Mouse (Mus musculus) thymus, adult 2 months (tissue): Measurements from ENCODE around the gene Hist1h2bf. TPM values are rescaled to one million over a fixed set of nuclear protein-coding genes. Genes with fewer than 3 reads are reported as not detected.
"Not testable (repeated sequence)": the region's sequence is repeated elsewhere in the genome, so short reads cannot be mapped to it uniquely, and the experiment has no call there.

Experiments
- DNase-seq: peaks from one replicate; pipeline ENCODE4 v3.0.0; 2021
- H3K27ac ChIP-seq: fragments of 200-500 bp; 2 replicates; pipeline ENCODE4 v1.5.1; 2012; ENCODE audit warnings: low read length, control low read depth; ENCODE audit not compliant: control insufficient read depth, insufficient read depth
- H3K27me3 ChIP-seq: fragments of 200-500 bp; 2 replicates; pipeline ENCODE4 v1.6.1; 2012; ENCODE audit warnings: mild to moderate bottlenecking, low read length, moderate library complexity, mixed read lengths; ENCODE audit not compliant: control insufficient read depth, insufficient read depth
- H3K36me3 ChIP-seq: fragments of 200-500 bp; 2 replicates; pipeline ENCODE4 v1.6.1; 2012; ENCODE audit warnings: mild to moderate bottlenecking, low read length, moderate library complexity; ENCODE audit not compliant: control insufficient read depth, insufficient read depth
- H3K4me1 ChIP-seq: fragments of 200-500 bp; replicated peaks from 2 replicates; pipeline ENCODE4 v1.6.1; 2012; ENCODE audit warnings: low read length; ENCODE audit not compliant: control insufficient read depth, insufficient read depth
- H3K4me3 ChIP-seq: fragments of 200-500 bp; 2 replicates; pipeline ENCODE4 v1.5.1; 2012; ENCODE audit warnings: mild to moderate bottlenecking, low read length, control low read depth, moderate library complexity; ENCODE audit not compliant: control insufficient read depth, insufficient read depth
- CTCF ChIP-seq: fragments of 200-500 bp; IDR thresholded peaks from 2 replicates; pipeline ENCODE4 v1.5.1; 2012; ENCODE audit warnings: mild to moderate bottlenecking, control low read depth, low read length, moderate library complexity, borderline replicate concordance; ENCODE audit not compliant: control insufficient read depth, poor library complexity, insufficient read depth; ENCODE audit errors: extremely low read depth
- POLR2A ChIP-seq: fragments of 200-500 bp; IDR thresholded peaks from 2 replicates; pipeline ENCODE4 v1.6.1; 2012; ENCODE audit warnings: mild to moderate bottlenecking, low read length, control low read depth, moderate library complexity; ENCODE audit not compliant: control insufficient read depth, poor library complexity, insufficient read depth; ENCODE audit errors: extremely low read depth
- WGBS: fragments of 180-500 bp; shearing (Covaris S2); methylation state at CpG from one replicate; pipeline ENCODE4 v1.1.7; 2018; 5-methylcytosine and 5-hydroxymethylcytosine counted together
- polyA plus RNA-seq: library from polyadenylated mRNA; depleted of rRNA; stranded (reverse); fragments of >200 nt; gene quantifications from 2 replicates; pipeline ENCODE4 v1.2.3, GENCODE M21; 2012

The Hist1h2bf gene
- polyA plus RNA-seq, 1 experiment, result 277 TPM

- WGBS, result 10% methylated on average over 9 of the region's 9 CpGs
- Histone ChIP-seq H3K27ac (no peak overlapping the region), H3K4me1 (peaks cover 2% of the 10 kb centered on the region), H3K36me3 (no peaks in the 10 kb centered on the region), H3K27me3 (no peaks in the 10 kb centered on the region), H3K4me3 (no peak overlapping the region)
- DNase-seq, result peak; percentile 80
- TF ChIP-seq CTCF, result no peak
- TF ChIP-seq POLR2A, result no peak
These were observed 24.0 kb upstream of the Hist1h2bf start for GRCm38 (mm10) chr13:23597957-23598356.

- no peak for TF ChIP-seq POLR2A
- TF ChIP-seq CTCF, result no peak
- no peak for DNase-seq
- Histone ChIP-seq H3K36me3 (no peaks in the 10 kb centered on the region), H3K4me1 (peaks cover 2% of the 10 kb centered on the region), H3K27ac (no peak overlapping the region), H3K27me3 (no peaks in the 10 kb centered on the region), H3K4me3 (no peak overlapping the region)
- WGBS, result 79% methylated on average over 7 of the region's 7 CpGs
These were observed 21.8 kb upstream of the Hist1h2bf start for GRCm38 (mm10) chr13:23595622-23596372.

- no peak for TF ChIP-seq POLR2A
- TF ChIP-seq CTCF, result no peak
- Histone ChIP-seq H3K27me3 (no peaks in the 10 kb centered on the region), H3K4me3 (no peak overlapping the region), H3K36me3 (no peaks in the 10 kb centered on the region), H3K27ac (no peak overlapping the region), H3K4me1 (peaks cover 2% of the 10 kb centered on the region)
- no peak for DNase-seq
- WGBS, result 90% methylated on average over 2 of the region's 2 CpGs
These were observed 21.2 kb upstream of the Hist1h2bf start for GRCm38 (mm10) chr13:23595185-23595584.

- TF ChIP-seq POLR2A, result no peak
- TF ChIP-seq CTCF, result no peak
- peaks cover 2% of the 10 kb centered on the region for H3K4me1 ChIP-seq
- H3K27ac ChIP-seq, result no peak overlapping the region
- WGBS, result 12% methylated on average over 5 of the region's 5 CpGs
- H3K27me3 ChIP-seq, result no peaks in the 10 kb centered on the region
- no peak for DNase-seq
- H3K4me3 ChIP-seq, result no peak overlapping the region
- H3K36me3 ChIP-seq, result no peaks in the 10 kb centered on the region
These were observed 19.2 kb upstream of the Hist1h2bf start for GRCm38 (mm10) chr13:23593051-23593770.

GRCm38 (mm10) chr13:23592614-23593013 is 18.6 kb upstream of the Hist1h2bf start:
- no peak for TF ChIP-seq CTCF
- no peak overlapping the region for H3K4me3 ChIP-seq
- no peaks in the 10 kb centered on the region for H3K27me3 ChIP-seq
- WGBS, result 76% methylated on average over 7 of the region's 7 CpGs
- H3K4me1 ChIP-seq, result peaks cover 2% of the 10 kb centered on the region
- no peak overlapping the region for H3K27ac ChIP-seq
- H3K36me3 ChIP-seq, result no peaks in the 10 kb centered on the region
- DNase-seq, result no peak

- not testable (repeated sequence) for H3K36me3 ChIP-seq, H3K27ac ChIP-seq, H3K27me3 ChIP-seq, H3K4me1 ChIP-seq, H3K4me3 ChIP-seq, DNase-seq
- WGBS, result 98% methylated on average over 7 of the region's 7 CpGs
These were observed 17.9 kb upstream of the Hist1h2bf start for GRCm38 (mm10) chr13:23591886-23592285.

- Histone ChIP-seq H3K4me3 (no peak overlapping the region), H3K27ac (no peak overlapping the region), H3K36me3 (no peaks in the 10 kb centered on the region), H3K27me3 (no peaks in the 10 kb centered on the region), H3K4me1 (peaks cover 5% of the 10 kb centered on the region)
- no peak for DNase-seq
- TF ChIP-seq CTCF (no peak), POLR2A (no peak)
- WGBS, result 96% methylated on average over 7 of the region's 7 CpGs
These were observed 17.2 kb upstream of the Hist1h2bf start for GRCm38 (mm10) chr13:23591206-23591605.
